In the genomic region with DNA sequence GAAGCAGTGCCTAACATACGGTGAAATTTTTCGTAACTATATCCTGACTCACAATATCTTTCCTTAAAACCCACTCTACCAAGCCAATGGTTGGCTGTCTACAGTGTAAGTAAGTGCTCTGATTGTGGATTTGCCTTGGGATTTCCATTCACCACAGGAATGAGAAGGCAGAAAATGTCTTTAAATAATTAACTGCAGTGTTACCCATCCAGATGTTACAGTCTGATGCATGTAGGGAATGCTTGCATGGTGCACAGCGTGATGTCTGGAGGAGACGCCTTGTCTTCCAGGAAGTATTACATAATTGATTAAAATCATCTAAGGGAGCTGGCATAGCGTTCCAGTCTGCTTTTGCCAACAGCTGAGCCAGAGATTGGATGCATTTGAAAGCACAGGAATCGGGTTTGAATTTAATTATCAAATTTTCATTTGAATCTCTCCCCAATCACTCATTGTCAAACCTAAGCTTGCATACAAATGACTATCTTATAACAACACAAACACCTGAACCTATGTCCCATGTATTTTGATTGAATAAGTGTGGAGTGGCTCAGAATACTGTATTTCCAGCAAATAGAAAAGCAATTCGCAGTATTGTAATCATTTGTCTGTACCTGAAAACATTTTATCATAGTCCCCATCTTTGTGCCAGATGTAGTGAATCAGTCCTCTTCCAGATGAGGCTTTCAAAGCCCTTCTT, we compare ENCODE assay signal across 12 mouse cellular contexts.
DNase-seq lines count a peak whose midpoint lies in the region; ATAC-seq lines count a peak whose summit lies in the region.
"Had no signal": no experiment of that assay in that cellular context is flagged by ENCODE, and none has a peak within 500 bp of the region (broad histone marks: within the 10 kb centered on the region; RNA-seq: fewer than 3 reads in every experiment).

No protein-coding gene starts in this region.

- WGBS in hindbrain, embryonic 13.5 days, result 58% methylated on average over 7 of the region's 7 CpGs
- WGBS in neural tube, embryonic 13.5 days, result 49% methylated on average over 7 of the region's 7 CpGs

- H3K27me3 ChIP-seq in hindbrain, embryonic 13.5 days, result no peaks in the 10 kb centered on the region
- no peaks in the 10 kb centered on the region for H3K27me3 ChIP-seq in neural tube, embryonic 13.5 days
- H3K27me3 ChIP-seq: midbrain, embryonic 12.5 days had no signal

- peak; percentile 93 for ATAC-seq in hindbrain, embryonic 13.5 days (ENCODE audit: low FRiP score)
- ATAC-seq in neural tube, embryonic 13.5 days (ENCODE audit: low read depth), result peak; percentile 97

- no peaks in the 10 kb centered on the region for H3K4me1 ChIP-seq in hindbrain, embryonic 13.5 days (replicated peaks)
- no peaks in the 10 kb centered on the region for H3K4me1 ChIP-seq in neural tube, embryonic 13.5 days (replicated peaks)
- H3K4me1 ChIP-seq: midbrain, embryonic 12.5 days had no signal

- no peak overlapping the region for H3K4me2 ChIP-seq in hindbrain, embryonic 13.5 days
- H3K4me2 ChIP-seq in neural tube, embryonic 13.5 days, result no peak overlapping the region
- H3K4me2 ChIP-seq: lung, embryonic 14.5 days; midbrain, embryonic 12.5 days had no signal

- DNase-seq in cerebellum, postnatal 14 days, result peak; percentile 2 to 14
- no peak for DNase-seq in cerebellum, adult 8-10 months
- DNase-seq in layer of hippocampus, adult 8-10 months (ENCODE audit: low spot score in 2 of 2), result peak; percentile 3 to 9
- no peak for DNase-seq in layer of hippocampus, postnatal 10 days (ENCODE audit: low spot score in 2 of 2)
- DNase-seq in thymus, postnatal 0 days (ENCODE audit: low spot score), result no peak
- no peak for DNase-seq in heart, adult 8-10 months (ENCODE audit: low spot score)
- DNase-seq: heart, adult 2 months; heart, postnatal 36 days; lung, embryonic 14.5 days had no signal

- H3K36me3 ChIP-seq in hindbrain, embryonic 13.5 days, result no peaks in the 10 kb centered on the region
- H3K36me3 ChIP-seq in neural tube, embryonic 13.5 days, result no peaks in the 10 kb centered on the region
- H3K36me3 ChIP-seq: midbrain, embryonic 12.5 days had no signal

- H3K9ac ChIP-seq in hindbrain, embryonic 13.5 days, result no peak overlapping the region
- H3K9ac ChIP-seq in neural tube, embryonic 13.5 days, result no peak overlapping the region
- H3K9ac ChIP-seq: lung, embryonic 14.5 days; midbrain, embryonic 12.5 days had no signal

- no peak overlapping the region for H3K27ac ChIP-seq in hindbrain, embryonic 13.5 days
- H3K27ac ChIP-seq in neural tube, embryonic 13.5 days (replicated peaks), result 0 out of 2 replicates have a peak overlapping the region, but pooled peaks have one; percentile 7
- H3K27ac ChIP-seq: heart, adult 2 months; midbrain, embryonic 12.5 days had no signal

- no peak overlapping the region for H3K4me3 ChIP-seq in hindbrain, embryonic 13.5 days
- no peak overlapping the region for H3K4me3 ChIP-seq in neural tube, embryonic 13.5 days
- H3K4me3 ChIP-seq: heart, adult 2 months; midbrain, embryonic 12.5 days had no signal

- no peaks in the 10 kb centered on the region for H3K9me3 ChIP-seq in hindbrain, embryonic 13.5 days
- no peaks in the 10 kb centered on the region for H3K9me3 ChIP-seq in neural tube, embryonic 13.5 days
- H3K9me3 ChIP-seq: midbrain, embryonic 12.5 days had no signal

Comparison
In these comparisons a context has a peak if more than half of its experiments do, and no peak if none do; other contexts are left out.
1. DNase-seq: peak in cerebellum, postnatal 14 days (2 of 2) and layer of hippocampus, adult 8-10 months (2 of 2); none in cerebellum, adult 8-10 months (single experiment), layer of hippocampus, postnatal 10 days (0 of 2), thymus, postnatal 0 days (single experiment) and heart, adult 8-10 months (single experiment).